Mouse (Mus musculus): ENCODE data around the gene H2al1a.

DNA sequence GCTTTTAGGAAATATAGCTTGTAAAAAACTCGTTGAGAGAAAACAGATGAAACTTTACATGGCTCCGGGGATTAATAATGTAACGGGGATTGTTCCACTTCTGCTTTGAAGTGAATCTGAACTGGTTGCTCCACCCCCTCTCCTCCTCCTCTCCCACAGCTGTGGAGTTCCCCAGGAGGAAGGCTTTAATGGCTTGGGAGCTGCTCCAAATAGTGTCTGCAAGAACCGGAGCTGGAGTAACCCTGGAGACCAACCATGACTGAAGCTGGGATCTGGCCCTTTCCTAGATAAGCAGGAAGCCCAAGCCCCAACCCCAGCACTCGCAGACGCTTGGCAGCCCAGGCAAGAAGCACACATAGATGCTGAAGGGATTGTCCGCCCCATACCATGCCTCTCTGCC lies 31.3 kb upstream of the H2al1a start:
- no peak for TF ChIP-seq CTCF (IDR thresholded peaks at IDR 0.05; ENCODE audit: control insufficient read depth, insufficient read depth, insufficient replicate concordance, low read depth, low read length)
- no peak for TF ChIP-seq POLR2A (IDR thresholded peaks at IDR 0.05; ENCODE audit: control insufficient read depth, low read depth, low read length)
